Mouse (Mus musculus) right cerebral cortex, postnatal 36 days (tissue): Measurements from ENCODE around the gene Rad23a.

Experiments
- DNase-seq, 2 experiments: peaks; one replicate each; pipeline ENCODE4 v3.0.0; 2022; ENCODE audit warnings: low spot score in 2 of 2, mixed read lengths in 1 of 2

Gene Rad23a

DNA sequence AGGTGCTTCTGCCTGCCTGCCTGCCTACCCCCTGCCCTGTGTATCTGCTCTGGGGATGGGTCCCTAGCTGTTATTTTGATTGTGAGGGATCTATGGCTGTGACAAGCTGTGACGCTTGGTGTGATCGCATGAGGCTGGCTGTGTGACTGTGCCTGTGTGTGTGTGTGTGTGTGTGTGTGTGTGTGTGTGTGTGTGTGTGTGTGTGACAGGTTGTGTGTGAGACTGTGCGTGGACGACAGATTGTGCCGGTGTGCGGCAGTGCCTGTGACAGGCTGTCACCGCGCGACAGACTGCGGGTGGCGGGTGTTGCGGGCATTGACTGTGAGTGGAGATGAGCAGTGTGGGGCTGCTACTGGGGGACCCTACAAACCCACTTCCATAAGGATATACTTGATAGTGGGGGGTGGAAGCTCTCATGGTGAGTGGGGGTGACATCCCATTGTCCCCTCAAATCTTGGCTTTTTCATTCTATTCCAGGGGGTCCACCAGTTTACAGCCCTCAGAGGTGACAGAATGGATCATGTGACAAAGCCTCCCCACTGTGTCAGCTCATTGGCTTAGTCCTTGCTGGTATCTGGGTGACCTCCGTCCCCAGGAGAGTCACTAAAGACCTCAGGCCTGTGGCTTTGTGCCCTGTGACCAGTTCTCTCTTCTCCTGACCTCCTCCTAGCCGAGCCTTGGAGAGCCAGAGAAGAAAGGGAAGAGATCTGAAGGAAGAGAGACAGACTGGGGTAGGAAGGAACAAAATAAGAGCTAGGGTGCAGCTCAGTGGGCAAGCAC lies 52.8 kb downstream of the Rad23a start:
- no peak for DNase-seq

DNA sequence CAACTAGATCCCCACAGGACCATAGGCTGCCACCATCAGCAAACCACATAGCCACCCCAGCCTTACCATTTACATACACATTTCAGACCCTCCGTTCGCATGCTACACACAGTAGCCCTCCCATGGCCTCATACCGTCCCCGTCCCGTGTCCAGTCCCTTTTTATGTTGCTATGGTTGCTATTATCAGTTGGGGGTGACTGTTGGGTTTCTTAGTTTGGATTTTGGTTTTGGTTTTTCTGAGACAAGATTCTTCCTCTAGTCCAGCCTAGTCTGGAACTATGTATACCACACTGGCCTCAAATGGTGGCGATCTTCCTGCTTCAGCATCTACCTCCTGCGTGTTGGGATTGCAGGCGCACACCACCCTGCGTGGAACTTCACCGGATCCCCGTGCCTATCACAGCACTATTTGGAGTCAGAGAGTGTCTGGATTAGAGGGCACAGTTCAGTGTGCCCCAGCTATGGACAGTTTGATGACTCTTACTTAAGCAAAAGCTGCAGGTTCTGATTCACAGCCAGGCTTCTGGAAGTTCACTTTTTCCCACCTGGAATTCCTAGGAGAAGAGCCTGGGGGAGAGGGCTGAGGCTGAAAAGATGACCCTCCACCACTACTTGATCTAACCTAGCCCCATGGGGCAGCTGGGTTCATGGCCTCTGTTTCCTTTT lies 53.5 kb downstream of the Rad23a start:
- DNase-seq, result no peak

- no peak for DNase-seq
These were observed 54.4 kb downstream of the Rad23a start for GRCm38 (mm10) chr8:84785756-84786677.

- DNase-seq, result no peak
These were observed 55.0 kb downstream of the Rad23a start for GRCm38 (mm10) chr8:84785506-84785755.

DNA sequence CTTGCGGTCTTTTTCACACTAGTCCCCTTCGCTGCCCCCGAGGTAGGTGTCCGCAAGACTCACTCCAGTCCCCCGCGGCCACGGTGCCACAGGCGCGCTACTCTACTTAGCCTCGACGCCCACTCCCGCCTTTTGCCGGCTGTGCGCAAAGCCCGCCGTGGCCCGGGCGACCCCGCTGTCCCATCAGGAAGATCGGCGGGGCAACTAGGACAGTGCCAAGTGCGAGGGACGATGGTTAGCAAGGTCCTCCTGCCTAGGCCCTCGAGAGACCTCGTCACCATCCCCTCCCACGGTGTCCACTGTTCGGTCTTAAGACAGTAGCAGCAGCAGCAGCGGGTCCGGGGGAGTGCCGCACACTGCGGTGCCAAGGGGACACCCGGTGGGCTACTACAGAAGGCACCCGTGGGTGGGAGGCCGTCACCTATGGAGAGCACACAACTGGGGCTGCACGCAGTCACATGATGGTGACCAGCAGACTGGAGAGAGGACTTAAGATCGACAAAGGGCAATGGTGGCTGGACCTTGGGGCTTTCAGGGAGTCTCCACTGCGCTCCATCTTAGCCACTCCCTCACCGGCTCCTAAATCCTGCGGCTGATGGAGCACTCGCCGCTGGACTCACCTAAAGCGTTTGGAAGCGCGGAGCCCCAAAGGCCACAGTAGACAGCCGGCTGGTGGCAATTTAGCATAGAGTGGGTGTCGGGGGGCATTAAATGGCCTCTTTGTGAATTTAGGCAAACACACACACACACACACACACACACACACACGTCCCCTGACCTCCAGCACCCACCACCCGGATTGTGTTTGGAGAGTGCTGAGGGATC lies 55.6 kb downstream of the Rad23a start:
- DNase-seq, result no peak
